9 mouse cellular contexts compared by ENCODE assay signal in the genomic region with DNA sequence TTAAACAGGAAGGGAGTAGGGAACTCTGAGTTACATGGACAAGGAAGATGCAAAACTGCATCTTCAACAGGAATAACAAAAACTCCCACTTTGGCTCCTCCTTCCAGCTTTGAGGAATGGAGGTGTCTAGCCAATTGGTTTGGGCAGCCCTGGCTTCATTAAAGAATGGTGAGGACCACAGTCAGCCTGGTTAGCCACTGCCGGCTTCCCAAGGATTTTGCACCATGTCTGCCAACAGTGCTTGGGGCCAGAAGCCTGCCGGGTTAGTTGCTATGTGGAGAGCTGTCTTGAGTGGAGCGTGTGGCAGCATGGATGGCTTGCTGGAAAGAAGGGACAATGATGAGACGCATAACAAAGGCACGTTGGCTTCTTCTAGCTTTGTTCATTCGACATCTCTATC.
DNase-seq lines count a peak whose midpoint lies in the region; ATAC-seq and TF ChIP-seq lines count a peak whose summit lies in the region.
"Had no signal": no experiment of that assay in that cellular context is flagged by ENCODE, and none has a peak within 500 bp of the region (broad histone marks: within the 10 kb centered on the region; RNA-seq: fewer than 3 reads in every experiment).

No protein-coding gene starts in this region.

- 0 out of 2 replicates have a peak overlapping the region, but pooled peaks have one; percentile 7 for H3K27ac ChIP-seq in forebrain, embryonic 16.5 days (ENCODE audit: low read length)
- no peak overlapping the region for H3K27ac ChIP-seq in thymus, adult 2 months (ENCODE audit: control insufficient read depth, insufficient read depth, low read length)

- H3K36me3 ChIP-seq in forebrain, embryonic 16.5 days (ENCODE audit: control insufficient read depth, insufficient read depth): no peaks in the 10 kb centered on the region
- no peaks in the 10 kb centered on the region for H3K36me3 ChIP-seq in myocyte (ENCODE audit: control insufficient read depth, insufficient read depth)
- no peaks in the 10 kb centered on the region for H3K36me3 ChIP-seq in thymus, adult 2 months (ENCODE audit: control insufficient read depth, insufficient read depth, low read length)
- H3K36me3 ChIP-seq: embryonic facial prominence, embryonic 15.5 days had no signal

- no peak overlapping the region for H3K9ac ChIP-seq in forebrain, embryonic 16.5 days (replicated peaks; ENCODE audit: low read depth, low read length)
- H3K9ac ChIP-seq: embryonic facial prominence, embryonic 15.5 days had no signal

- peak; percentile 23 to 42 for DNase-seq in layer of hippocampus, postnatal 10 days (ENCODE audit: low spot score in 2 of 2)
- no peak for DNase-seq in layer of hippocampus, postnatal 25 days (ENCODE audit: extremely low spot score in 1 of 2, low spot score in 1 of 2)
- peak; percentile 85 to 92 for DNase-seq in cerebellum, postnatal 10 days
- DNase-seq in thymus, adult 2 months: no peak
- DNase-seq in gastrocnemius, postnatal 4 days (ENCODE audit: low spot score in 2 of 2): no peak

- peak; percentile 63; the same call in 1 of the 2 replicates for ATAC-seq in forebrain, embryonic 16.5 days

- H3K27me3 ChIP-seq in forebrain, embryonic 16.5 days (replicated peaks; ENCODE audit: control insufficient read depth, insufficient read depth, low read length): no peaks in the 10 kb centered on the region
- no peaks in the 10 kb centered on the region for H3K27me3 ChIP-seq in myocyte (ENCODE audit: control insufficient read depth, insufficient read depth, insufficient read length)
- H3K27me3 ChIP-seq in thymus, adult 2 months (ENCODE audit: control insufficient read depth, insufficient read depth, low read length): no peaks in the 10 kb centered on the region
- H3K27me3 ChIP-seq: embryonic facial prominence, embryonic 15.5 days; megakaryocyte, embryonic 14.5 days had no signal

- peaks cover 18% of the 10 kb centered on the region for H3K4me1 ChIP-seq in forebrain, embryonic 16.5 days (replicated peaks; ENCODE audit: control insufficient read depth, insufficient read depth, low read length)
- no peaks in the 10 kb centered on the region for H3K4me1 ChIP-seq in thymus, adult 2 months (replicated peaks; ENCODE audit: control insufficient read depth, insufficient read depth, low read length)
- H3K4me1 ChIP-seq: megakaryocyte, embryonic 14.5 days had no signal

- no peaks in the 10 kb centered on the region for H3K79me2 ChIP-seq in myocyte (ENCODE audit: control insufficient read depth, insufficient read depth)

- no peak overlapping the region for H3K4me3 ChIP-seq in forebrain, embryonic 16.5 days (replicated peaks; ENCODE audit: low read length)
- peak overlapping the region; percentile 11 for H3K4me3 ChIP-seq in myocyte
- no peak overlapping the region for H3K4me3 ChIP-seq in thymus, adult 2 months (ENCODE audit: control insufficient read depth, insufficient read depth, low read length)
- H3K4me3 ChIP-seq: embryonic facial prominence, embryonic 15.5 days; megakaryocyte, embryonic 14.5 days had no signal

- WGBS in forebrain, embryonic 16.5 days: 38% methylated on average over 6 of the region's 6 CpGs
- WGBS in thymus, adult 2 months: 89% methylated on average over 6 of the region's 6 CpGs

- H3K4me2 ChIP-seq in forebrain, embryonic 16.5 days (ENCODE audit: low read length): no peak overlapping the region
- H3K4me2 ChIP-seq in myocyte (ENCODE audit: low read depth): peak overlapping the region; percentile 94
- H3K4me2 ChIP-seq: embryonic facial prominence, embryonic 15.5 days had no signal

- no peak overlapping the region for H3ac ChIP-seq in myocyte (ENCODE audit: control insufficient read depth, insufficient read length)

- no peak for TF ChIP-seq CTCF in thymus, adult 2 months (IDR thresholded peaks at IDR 0.05; ENCODE audit: borderline replicate concordance, control insufficient read depth, extremely low read depth, insufficient read depth, low read length, poor library complexity)

- no peak for TF ChIP-seq POLR2A in myocyte (IDR thresholded peaks at IDR 0.05; ENCODE audit: insufficient read length, low read depth)
- no peak for TF ChIP-seq POLR2A in thymus, adult 2 months (IDR thresholded peaks at IDR 0.05; ENCODE audit: control insufficient read depth, extremely low read depth, insufficient read depth, low read length, poor library complexity)

- H3K9me3 ChIP-seq in forebrain, embryonic 16.5 days (ENCODE audit: control insufficient read depth, low read length): no peaks in the 10 kb centered on the region
- H3K9me3 ChIP-seq: embryonic facial prominence, embryonic 15.5 days; megakaryocyte, embryonic 14.5 days had no signal

TF ChIP-seq in myocyte, 11 proteins besides CTCF, POLR2A, EP300 and RAD21:
- TF ChIP-seq MYOG (IDR thresholded peaks at IDR 0.05; ENCODE audit: control insufficient read depth in 1 of 3, insufficient read depth in 1 of 3, insufficient read length in 2 of 3, low read depth in 2 of 3): no peak
- no peak for TF ChIP-seq SRF (IDR thresholded peaks at IDR 0.05; ENCODE audit: control insufficient read depth, insufficient read length, low read depth)
- no peak for TF ChIP-seq CEBPB (IDR thresholded peaks at IDR 0.05; ENCODE audit: insufficient read depth, poor library complexity, severe bottlenecking)
- TF ChIP-seq REST (IDR thresholded peaks at IDR 0.05; ENCODE audit: insufficient read depth, insufficient read length): no peak
- TF ChIP-seq USF1 (IDR thresholded peaks at IDR 0.05; ENCODE audit: low read depth): no peak
- no peak for TF ChIP-seq E2F4 (IDR thresholded peaks at IDR 0.05; ENCODE audit: insufficient read depth)
- no peak for TF ChIP-seq POLR2AphosphoS2 (IDR thresholded peaks at IDR 0.05; ENCODE audit: insufficient read length, low read depth)
- no peak for TF ChIP-seq TCF12 (IDR thresholded peaks at IDR 0.05; ENCODE audit: insufficient read depth, poor library complexity, severe bottlenecking)
- no peak for TF ChIP-seq MAX (IDR thresholded peaks at IDR 0.05; ENCODE audit: low read depth)
- no peak for TF ChIP-seq MYOD1 (IDR thresholded peaks at IDR 0.05; ENCODE audit: control insufficient read depth in 1 of 3, insufficient read length in 2 of 3, low read depth in 2 of 3)
- no peak for TF ChIP-seq TCF3 (IDR thresholded peaks at IDR 0.05; ENCODE audit: insufficient read length, low read depth)
TF ChIP-seq in myocyte: peak in this region for 0.

Comparison
In these comparisons a context has a peak if more than half of its experiments do, and no peak if none do; other contexts are left out.
1. DNase-seq: peak in layer of hippocampus, postnatal 10 days (2 of 2) and cerebellum, postnatal 10 days (2 of 2); none in layer of hippocampus, postnatal 25 days (0 of 2), thymus, adult 2 months (single experiment) and gastrocnemius, postnatal 4 days (0 of 2).